Mouse (Mus musculus) neutrophil, adult 5-6 weeks (primary cell): ENCODE data around the gene Zfp354c. TPM values are rescaled to one million over a fixed set of nuclear protein-coding genes. Genes with fewer than 3 reads are reported as not detected.

Experiments
- total RNA-seq: library from RNA; stranded (forward); fragments of 200-1000 nt; gene quantifications from 2 replicates; pipeline ENCODE4 v1.2.3, GENCODE M21; 2017

Gene Zfp354c
- total RNA-seq, 1 experiment from 2014 or later, result 3.3 TPM

Other genes starting within 250 kb of the Zfp354c start
- gene Adamts2, start 225.6 kb downstream of the Zfp354c start, total RNA-seq, result 0.12 TPM in 1 of 2 replicates, not detected in the other
- 0.49 TPM in 1 of 2 replicates, not detected in the other for gene Zfp879, start 13.8 kb upstream of the Zfp354c start, total RNA-seq
- 0.23 and 0.49 TPM in 2 replicates for gene Grm6, start 23.0 kb upstream of the Zfp354c start, total RNA-seq
- not detected in 2 replicates for gene Zfp454, start 59.9 kb upstream of the Zfp354c start, total RNA-seq
- gene Zfp2, start 88.4 kb upstream of the Zfp354c start, total RNA-seq, result 1.0 and 2.1 TPM in 2 replicates
- gene Zfp354b, start 103.9 kb upstream of the Zfp354c start, total RNA-seq, result 0.70 and 2.3 TPM in 2 replicates
- gene 4933414I15Rik, start 116.0 kb upstream of the Zfp354c start, total RNA-seq, result not detected in 2 replicates
- gene Prop1, start 126.0 kb upstream of the Zfp354c start, total RNA-seq, result not detected in 2 replicates
- not detected in 2 replicates for gene Olfr1378, start 138.8 kb upstream of the Zfp354c start, total RNA-seq
- not detected in 2 replicates for gene Olfr1377, start 154.2 kb upstream of the Zfp354c start, total RNA-seq
- gene Olfr51, start 175.9 kb upstream of the Zfp354c start, total RNA-seq, result not detected in 2 replicates
- not detected in 2 replicates for gene Olfr54, start 186.5 kb upstream of the Zfp354c start, total RNA-seq
- not detected in 2 replicates for gene Olfr1375, start 220.4 kb upstream of the Zfp354c start, total RNA-seq
- gene Zfp354a, start 231.5 kb upstream of the Zfp354c start, total RNA-seq, result not detected in 2 replicates